Mouse (Mus musculus) lung, postnatal 14 days (tissue): ENCODE measurements at regions not wholly inside any gene's neighbourhood (a gene's known extent, or its start where the extent isn't known, plus 50 kb on each side); places are given as distances from the start of the nearest gene placed in this dataset.

Source experiments
- DNase-seq: peaks from one replicate; pipeline ENCODE4 v3.0.0; 2021

DNA sequence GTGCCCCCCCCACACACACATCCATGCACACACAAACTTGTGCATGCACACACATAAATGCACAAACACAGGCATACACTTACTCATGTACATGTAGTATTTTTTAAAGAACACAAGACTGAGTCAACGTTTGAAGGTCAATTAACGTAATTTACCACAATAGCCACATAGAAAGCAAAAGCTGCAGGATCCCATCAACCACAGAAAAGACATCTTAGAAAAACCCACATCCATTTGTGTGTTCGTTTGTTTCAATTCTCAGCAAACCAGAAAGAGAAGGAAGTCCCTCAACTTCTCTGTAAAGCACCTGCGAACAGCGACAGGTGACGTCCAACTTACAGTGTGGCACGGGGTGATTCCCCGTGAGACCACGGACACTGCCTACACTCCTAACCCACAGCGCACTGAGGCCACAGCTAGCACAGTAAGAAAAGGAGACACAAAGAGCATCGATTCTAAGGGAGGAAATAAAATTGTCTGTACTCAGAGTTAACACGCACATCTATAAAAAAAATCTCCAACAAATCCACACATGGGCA lies 53.8 kb downstream of the Dio3 start:
- DNase-seq, result no peak

- no peak for DNase-seq
Observed at GRCm38 (mm10) chr12:110334609-110335008, 55.7 kb downstream of the Dio3 start.

DNA sequence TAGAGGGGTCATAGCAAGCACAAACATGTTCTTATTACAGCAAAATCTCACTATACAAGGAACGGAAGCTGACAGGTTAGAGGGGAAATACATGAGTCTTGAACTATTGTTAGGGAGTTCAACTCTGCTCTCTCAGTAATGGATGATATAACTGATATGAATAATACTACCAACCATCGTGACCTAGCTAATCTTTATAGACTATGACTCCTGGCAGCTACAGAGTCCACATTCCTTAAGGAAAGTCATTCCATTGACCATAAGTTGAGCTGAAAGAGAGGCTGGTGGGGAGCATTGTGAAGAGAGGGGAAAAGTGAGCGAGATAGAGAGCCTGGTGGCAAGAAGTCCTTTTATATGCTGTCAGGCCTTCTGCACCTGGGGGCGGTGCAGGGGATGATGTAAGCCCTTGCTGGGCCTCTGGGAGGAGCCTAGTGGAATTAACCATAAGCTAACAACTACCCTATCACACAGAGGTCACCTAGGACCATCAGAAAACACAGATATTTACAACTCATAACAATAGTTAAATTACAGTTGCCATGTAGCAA lies 65.5 kb downstream of the Dio3 start:
- no peak for DNase-seq

DNA sequence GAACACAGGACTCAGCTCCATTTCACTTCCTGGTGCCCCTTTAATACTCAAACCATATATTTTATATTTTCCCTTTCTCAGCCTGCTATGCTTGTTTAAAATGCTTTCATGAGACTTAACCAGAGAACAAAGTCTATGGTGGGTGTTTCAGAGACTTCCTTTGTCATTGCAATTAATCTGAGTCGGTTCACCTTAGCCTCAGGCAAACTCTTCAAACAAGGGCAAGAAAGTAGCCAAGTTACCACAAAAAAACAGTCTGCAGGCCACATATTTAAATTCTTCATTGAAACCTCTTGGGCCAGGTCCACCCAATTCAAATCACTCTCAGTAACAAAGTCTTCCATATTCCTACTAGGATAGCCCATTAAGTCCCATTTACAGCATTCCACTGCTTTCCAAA lies 70.8 kb downstream of the Dio3 start:
- no peak for DNase-seq

- DNase-seq, result no peak
Observed at GRCm38 (mm10) chr12:110355851-110356250, 77.0 kb downstream of the Dio3 start.

DNA sequence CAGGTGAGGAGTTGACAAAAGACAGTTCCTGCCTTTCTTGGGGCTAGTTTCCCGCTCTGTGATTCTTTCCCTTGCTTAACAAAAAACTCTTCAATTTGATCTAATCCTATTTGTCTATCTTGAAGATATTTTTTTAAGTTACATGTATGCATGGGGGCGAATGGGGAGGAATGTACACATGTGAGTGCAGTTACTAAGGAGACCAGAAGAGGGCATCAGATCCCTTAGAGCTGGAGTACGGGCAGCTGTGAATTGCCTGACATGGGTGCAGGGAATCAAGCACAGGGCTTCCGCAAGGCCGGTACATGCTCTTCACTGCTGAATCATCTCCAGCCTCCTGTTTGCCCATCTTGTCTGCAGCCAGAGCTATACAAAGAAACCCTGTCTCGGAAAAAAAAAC lies 79.8 kb upstream of the Ppp2r5c start:
- DNase-seq, result no peak

DNA sequence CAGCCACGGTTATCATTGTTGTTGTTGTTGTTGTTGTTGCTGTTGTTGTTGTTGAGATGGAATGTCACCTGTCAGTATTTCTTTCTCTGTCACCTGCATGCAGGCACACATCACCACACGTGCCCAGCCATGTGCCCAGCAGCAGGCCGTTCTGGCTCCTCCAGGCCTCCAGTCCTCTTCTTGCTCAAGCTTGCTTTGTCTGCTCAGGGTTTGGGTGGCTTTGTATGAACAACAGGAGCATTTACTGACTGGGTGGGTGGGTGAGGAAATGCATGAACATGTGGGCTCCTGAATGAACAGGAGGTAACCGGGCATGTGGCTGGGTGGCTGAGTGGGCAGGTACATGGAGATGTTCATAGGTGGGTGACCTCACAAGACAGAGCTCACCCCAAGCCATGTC lies 79.1 kb upstream of the Ppp2r5c start:
- no peak for DNase-seq

DNA sequence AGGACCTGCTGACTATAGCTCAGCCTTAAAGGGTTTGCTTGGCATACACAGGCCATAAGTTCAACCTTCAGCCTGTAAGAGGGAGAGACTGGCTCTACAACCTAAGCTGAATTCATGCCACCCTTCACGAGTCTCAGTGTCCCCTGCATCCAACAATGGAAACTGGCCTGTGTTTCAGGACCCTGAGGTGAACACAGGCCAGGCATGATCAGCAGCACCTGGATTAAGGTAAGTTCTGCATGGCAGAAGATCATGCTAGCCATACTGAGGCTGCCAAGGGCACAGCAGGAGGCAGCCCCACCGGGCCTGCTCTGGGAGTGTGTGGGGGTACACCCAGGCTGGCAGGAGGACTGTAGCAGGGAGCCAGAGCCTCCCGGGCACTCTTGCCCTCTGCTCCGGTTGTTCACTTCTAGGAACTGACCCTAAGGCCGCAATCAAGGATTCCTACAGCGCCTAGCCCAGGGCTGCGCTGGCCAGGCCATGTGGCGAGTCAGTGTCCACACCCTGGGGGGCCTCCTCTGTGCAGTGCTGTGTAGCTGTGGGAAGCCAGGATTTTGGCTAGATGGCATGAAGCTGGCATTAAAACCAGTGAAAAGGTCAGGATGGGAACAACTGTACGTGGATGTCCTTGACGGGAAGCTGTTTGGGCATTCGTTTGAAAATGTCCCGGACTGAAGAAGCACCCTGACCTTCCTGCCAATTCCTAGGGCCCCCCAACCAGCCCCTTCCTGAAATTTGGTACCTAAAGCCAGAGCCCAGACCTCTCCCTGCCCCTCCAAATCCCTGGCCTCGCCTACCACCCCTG lies 74.8 kb upstream of the Ppp2r5c start:
- no peak for DNase-seq

- no peak for DNase-seq
Observed at GRCm38 (mm10) chr12:110372986-110373385, 73.9 kb upstream of the Ppp2r5c start.

GRCm38 (mm10) chr12:110373408-110374065 lies 73.4 kb upstream of the Ppp2r5c start:
- DNase-seq, result peak; percentile 86

DNA sequence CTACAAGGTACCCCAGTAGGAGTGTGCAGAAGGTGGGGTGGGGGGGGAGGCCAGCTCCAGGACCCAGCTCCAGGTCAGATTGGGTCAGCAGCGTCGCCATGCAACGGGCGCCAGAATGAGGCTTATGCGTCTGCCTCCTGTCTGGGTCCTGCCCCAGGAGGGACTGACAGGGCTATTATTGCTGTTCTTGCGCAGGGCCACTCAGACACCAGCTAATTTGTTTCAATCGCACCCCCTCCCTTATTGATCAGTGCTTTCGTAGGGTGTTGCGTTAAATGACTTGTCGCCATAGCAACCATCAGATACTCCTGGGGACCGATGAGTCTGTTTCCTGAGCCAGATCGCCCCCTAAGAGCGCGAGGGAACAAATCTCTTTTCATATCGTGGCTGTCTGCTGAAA lies 71.8 kb upstream of the Ppp2r5c start:
- no peak for DNase-seq

DNA sequence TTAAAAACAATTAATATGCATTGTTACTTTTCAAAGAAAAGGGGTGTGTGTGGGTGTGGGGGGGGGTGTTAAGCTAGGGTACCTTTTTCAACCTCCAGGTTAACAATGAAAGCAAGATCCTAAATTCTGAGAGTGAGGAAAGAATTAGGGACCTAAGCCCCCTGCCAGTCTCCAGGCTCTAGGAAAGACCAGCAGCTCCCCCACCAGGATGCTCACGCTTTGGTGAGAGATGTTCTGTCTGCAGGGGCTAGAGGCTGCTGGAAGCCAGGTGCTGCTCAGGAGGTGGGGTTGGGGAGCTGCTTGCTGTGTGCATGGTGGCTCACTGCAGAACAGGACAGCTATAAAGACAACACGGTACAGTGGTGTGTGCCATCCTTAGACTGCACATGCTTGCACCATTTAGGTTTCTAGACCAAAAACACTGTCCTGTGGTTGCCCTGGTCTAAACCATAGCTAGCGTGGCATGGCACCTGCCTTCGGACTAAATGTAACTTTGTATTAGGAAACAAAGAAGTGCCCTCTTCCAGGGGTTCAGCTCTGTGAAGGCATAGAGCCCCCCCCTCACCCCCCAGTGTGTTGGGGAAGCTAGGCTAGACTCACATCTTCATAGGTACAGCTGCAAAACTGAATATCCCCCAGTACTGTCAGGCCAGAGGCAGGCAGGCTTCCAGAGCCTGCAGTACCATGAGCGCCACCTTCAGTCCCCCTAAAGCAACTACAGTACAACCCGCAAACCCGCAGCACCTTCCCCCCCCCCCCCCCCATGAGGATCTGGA lies 70.7 kb upstream of the Ppp2r5c start:
- no peak for DNase-seq

- DNase-seq, result no peak
Observed at GRCm38 (mm10) chr12:110376838-110377150, 70.1 kb upstream of the Ppp2r5c start.

- DNase-seq, result no peak
Observed at GRCm38 (mm10) chr12:110377306-110377705, 69.6 kb upstream of the Ppp2r5c start.

DNA sequence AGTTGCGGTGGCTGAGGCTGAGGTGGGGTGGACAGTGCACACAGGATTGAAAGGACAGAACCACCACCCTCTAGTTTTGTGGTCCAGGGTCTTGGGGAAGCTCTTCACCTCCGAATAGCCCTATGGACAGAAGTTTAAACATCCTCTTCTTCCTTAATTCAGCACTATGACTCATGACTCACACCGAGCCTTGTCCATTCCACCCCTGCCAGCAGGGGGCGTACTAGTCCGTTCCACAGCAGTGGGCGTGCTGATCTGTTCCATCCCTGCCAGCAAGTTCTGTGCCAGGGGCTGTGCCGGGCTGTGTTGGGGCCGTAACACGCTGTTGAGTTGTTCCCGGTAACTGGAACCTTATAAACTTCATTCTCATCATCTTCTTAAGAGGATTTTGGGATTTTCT lies 69.2 kb upstream of the Ppp2r5c start:
- DNase-seq, result peak; percentile 60

GRCm38 (mm10) chr12:110378302-110378701 lies 68.6 kb upstream of the Ppp2r5c start:
- DNase-seq, result no peak

DNA sequence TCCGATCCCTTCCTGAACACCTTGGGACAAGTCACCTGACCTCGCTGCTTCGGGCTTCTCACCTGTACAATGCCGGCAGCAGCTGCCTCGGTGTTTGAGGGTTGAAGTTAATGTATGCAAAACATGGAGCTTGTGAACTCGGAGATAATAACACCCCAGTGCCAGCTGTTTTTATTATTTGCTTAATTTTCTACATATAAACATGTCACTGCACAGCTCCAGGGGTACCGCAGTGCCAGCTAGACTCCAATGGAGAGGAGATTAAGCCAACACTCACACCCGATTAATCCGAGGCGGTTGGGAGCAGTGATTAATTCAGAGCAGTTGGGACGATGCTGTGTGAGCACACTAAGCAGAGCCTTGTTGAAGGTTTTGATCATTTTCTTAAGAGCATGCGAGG lies 67.2 kb upstream of the Ppp2r5c start:
- DNase-seq, result no peak

DNA sequence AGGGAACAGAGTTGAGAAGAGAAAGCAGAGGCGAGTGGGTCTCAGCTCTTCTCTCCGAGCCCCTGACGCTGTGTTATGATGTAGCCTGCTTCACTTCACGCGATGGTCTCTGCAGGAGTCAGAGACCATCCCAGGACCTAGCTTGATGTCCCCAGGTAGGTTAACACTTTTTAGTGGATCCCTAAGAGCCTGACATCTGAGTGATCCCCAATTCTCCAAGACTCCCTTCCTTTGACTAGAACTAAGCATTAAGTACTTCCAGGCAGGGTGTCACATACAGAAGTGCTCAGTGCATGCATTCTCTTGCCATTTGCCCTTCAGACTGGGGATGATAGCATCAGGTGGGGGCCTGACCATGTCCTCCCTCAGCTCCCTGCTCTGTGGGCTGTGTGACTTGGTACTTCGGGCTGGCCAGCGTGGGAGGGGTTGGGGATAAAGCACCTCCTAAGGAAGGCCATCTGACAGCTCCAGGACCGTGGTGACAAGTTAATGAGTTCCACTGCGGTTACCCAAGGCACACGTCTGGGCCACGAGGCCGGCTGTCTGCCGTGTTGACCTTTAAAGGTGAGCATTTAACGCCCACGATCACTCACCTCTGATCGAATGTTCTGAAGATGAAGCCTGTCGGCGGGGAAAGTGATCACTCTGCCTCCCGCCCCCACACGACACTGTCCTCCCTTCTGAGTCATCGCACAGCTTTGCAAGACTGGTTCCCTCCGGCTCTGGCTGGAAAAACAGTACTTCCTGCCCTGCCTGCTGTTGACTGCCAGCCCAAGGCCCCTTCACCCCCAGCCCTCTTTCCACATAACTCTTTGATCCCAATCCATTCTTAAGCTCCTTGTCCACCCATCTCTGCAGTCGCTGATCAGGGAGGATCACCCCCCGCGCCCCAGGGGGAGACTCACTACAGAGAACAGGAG lies 65.8 kb upstream of the Ppp2r5c start:
- no peak for DNase-seq

GRCm38 (mm10) chr12:110385031-110385430 lies 61.9 kb upstream of the Ppp2r5c start:
- DNase-seq, result no peak

- no peak for DNase-seq
Observed at GRCm38 (mm10) chr12:110385801-110386599, 60.9 kb upstream of the Ppp2r5c start.

- no peak for DNase-seq
Observed at GRCm38 (mm10) chr12:110387056-110387455, 59.9 kb upstream of the Ppp2r5c start.
